Mouse (Mus musculus) hindbrain, embryonic 13.5 days (tissue): ENCODE results near the gene Ifrd2. TPM values are rescaled to one million over a fixed set of nuclear protein-coding genes. Genes with fewer than 3 reads are reported as not detected.

Source experiments
- ATAC-seq: fragments of 200-750 bp; cut with Nextera tagmentation; 2 replicates; pipeline ENCODE4 v1.8.0; 2017; ENCODE audit warnings: moderate TSS enrichment; ENCODE audit not compliant: low FRiP score
- H3K27ac ChIP-seq: fragments of 300-500 bp; sonication (generic); 2 replicates; pipeline ENCODE4 v1.5.1; 2015; ENCODE audit warnings: inconsistent platforms, mild to moderate bottlenecking, moderate library complexity
- H3K27me3 ChIP-seq: fragments of 300-500 bp; sonication (generic); 2 replicates; pipeline ENCODE4 v1.6.1; 2015; ENCODE audit warnings: mild to moderate bottlenecking, inconsistent platforms
- H3K36me3 ChIP-seq: fragments of 300-500 bp; sonication (generic); 2 replicates; pipeline ENCODE4 v1.6.1; 2015; ENCODE audit warnings: mild to moderate bottlenecking, inconsistent platforms
- H3K4me1 ChIP-seq: fragments of 300-500 bp; sonication (generic); replicated peaks from 2 replicates; pipeline ENCODE4 v1.6.1; 2015; ENCODE audit warnings: inconsistent platforms
- H3K4me2 ChIP-seq: fragments of 300-500 bp; sonication (generic); 2 replicates; pipeline ENCODE4 v1.6.1; 2015; ENCODE audit warnings: inconsistent platforms, mild to moderate bottlenecking, moderate library complexity
- H3K4me3 ChIP-seq: fragments of 300-500 bp; sonication (generic); 2 replicates; pipeline ENCODE4 v1.5.1; 2015; ENCODE audit warnings: mild to moderate bottlenecking, inconsistent platforms
- H3K9ac ChIP-seq: fragments of 300-500 bp; sonication (generic); 2 replicates; pipeline ENCODE4 v1.6.1; 2015; ENCODE audit warnings: mild to moderate bottlenecking, inconsistent platforms
- H3K9me3 ChIP-seq: fragments of 300-500 bp; sonication (generic); 2 replicates; pipeline ENCODE4 v1.6.1; 2016; ENCODE audit warnings: inconsistent platforms
- WGBS: fragments of 180-500 bp; shearing (Covaris S2); methylation state at CpG from one replicate; pipeline ENCODE4 v1.1.7; 2015; 5-methylcytosine and 5-hydroxymethylcytosine counted together
- polyA plus RNA-seq: library from polyadenylated mRNA; unstranded; fragments of >200 nt; fragmentation: Nextera tagmentation; extraction: Ambion mirVana; gene quantifications from 2 replicates; pipeline ENCODE4 v1.2.1, GENCODE M21; 2015

Ifrd2 gene
- polyA plus RNA-seq, 1 experiment from 2014 or later: 11.8 TPM

GRCm38 (mm10) chr9:107596619-107597569 lies 9.5 kb downstream of the Ifrd2 start:
- H3K27me3 ChIP-seq: 0 out of 2 replicates have a peak, but pooled peaks cover 4% of the 10 kb centered on the region
- no peaks in the 10 kb centered on the region for H3K9me3 ChIP-seq
- H3K36me3 ChIP-seq: peaks cover 23% of the 10 kb centered on the region
- H3K4me2 ChIP-seq: no peak overlapping the region
- H3K4me3 ChIP-seq: no peak overlapping the region
- no peak overlapping the region for H3K9ac ChIP-seq
- no peak for ATAC-seq
- H3K27ac ChIP-seq: no peak overlapping the region
- peaks cover 8% of the 10 kb centered on the region; the same call in 1 of the 2 replicates for H3K4me1 ChIP-seq
- 94% methylated on average over 11 of the region's 11 CpGs for WGBS

GRCm38 (mm10) chr9:107598385-107598784 lies 10.9 kb downstream of the Ifrd2 start:
- ATAC-seq: no peak
- Histone ChIP-seq H3K27me3 (0 out of 2 replicates have a peak, but pooled peaks cover 5% of the 10 kb centered on the region), H3K36me3 (peaks cover 9% of the 10 kb centered on the region), H3K9ac (no peak overlapping the region), H3K4me1 (peaks cover 13% of the 10 kb centered on the region), H3K9me3 (no peaks in the 10 kb centered on the region), H3K4me3 (no peak overlapping the region), H3K27ac (no peak overlapping the region), H3K4me2 (no peak overlapping the region)
- 75% methylated on average over 5 of the region's 5 CpGs for WGBS

GRCm38 (mm10) chr9:107599433-107599832 lies 12.0 kb downstream of the Ifrd2 start:
- Histone ChIP-seq H3K9me3 (no peaks in the 10 kb centered on the region), H3K27ac (no peak overlapping the region), H3K27me3 (peaks cover 7% of the 10 kb centered on the region; the same call in 1 of the 2 replicates), H3K4me3 (no peak overlapping the region), H3K4me2 (no peak overlapping the region), H3K9ac (no peak overlapping the region), H3K4me1 (peaks cover 14% of the 10 kb centered on the region), H3K36me3 (no peaks in the 10 kb centered on the region)
- ATAC-seq: no peak
- 91% methylated on average over 9 of the region's 9 CpGs for WGBS

GRCm38 (mm10) chr9:107599842-107600241 lies 12.4 kb downstream of the Ifrd2 start:
- 72% methylated on average over 14 of the region's 14 CpGs for WGBS
- H3K27ac ChIP-seq: no peak overlapping the region
- H3K9me3 ChIP-seq: no peaks in the 10 kb centered on the region
- H3K36me3 ChIP-seq: no peaks in the 10 kb centered on the region
- H3K27me3 ChIP-seq: peaks cover 7% of the 10 kb centered on the region; the same call in 1 of the 2 replicates
- no peak for ATAC-seq
- H3K4me3 ChIP-seq: no peak overlapping the region
- no peak overlapping the region for H3K4me2 ChIP-seq
- peaks cover 18% of the 10 kb centered on the region for H3K4me1 ChIP-seq
- 0 out of 2 replicates have a peak overlapping the region, but pooled peaks have one; percentile 10 for H3K9ac ChIP-seq

- Histone ChIP-seq H3K9ac (no peak overlapping the region), H3K4me2 (no peak overlapping the region), H3K36me3 (no peaks in the 10 kb centered on the region), H3K27me3 (peaks cover 7% of the 10 kb centered on the region; the same call in 1 of the 2 replicates), H3K27ac (no peak overlapping the region), H3K4me1 (peaks cover 25% of the 10 kb centered on the region), H3K9me3 (no peaks in the 10 kb centered on the region), H3K4me3 (no peak overlapping the region)
- 79% methylated on average over 12 of the region's 12 CpGs for WGBS
- ATAC-seq: no peak
Measured at GRCm38 (mm10) chr9:107600745-107601144, 13.3 kb downstream of the Ifrd2 start.

GRCm38 (mm10) chr9:107601275-107601674 lies 13.8 kb downstream of the Ifrd2 start:
- ATAC-seq: no peak
- whole genome bisulfite sequencing: 88% methylated on average over 11 of the region's 11 CpGs
- no peaks in the 10 kb centered on the region for H3K9me3 ChIP-seq

GRCm38 (mm10) chr9:107602068-107602648 lies 14.7 kb downstream of the Ifrd2 start:
- Histone ChIP-seq H3K9me3 (no peaks in the 10 kb centered on the region), H3K9ac (peak overlapping the region; percentile 58), H3K27ac (peak overlapping the region; percentile 23; the same call in 1 of the 2 replicates), H3K4me1 (peaks cover 40% of the 10 kb centered on the region), H3K4me3 (no peak overlapping the region), H3K4me2 (no peak overlapping the region), H3K27me3 (peaks cover 7% of the 10 kb centered on the region; the same call in 1 of the 2 replicates), H3K36me3 (no peaks in the 10 kb centered on the region)
- WGBS: 13% methylated on average over 10 of the region's 10 CpGs
- ATAC-seq: peak; percentile 57; the same call in 1 of the 2 replicates

More at GRCm38 (mm10) chr9:107601275-107601674, 13.8 kb downstream of the Ifrd2 start:
- H3K36me3 ChIP-seq: no peaks in the 10 kb centered on the region
- no peak overlapping the region for H3K4me3 ChIP-seq
- H3K4me1 ChIP-seq: peaks cover 31% of the 10 kb centered on the region
- no peak overlapping the region for H3K4me2 ChIP-seq
- H3K27me3 ChIP-seq: peaks cover 7% of the 10 kb centered on the region; the same call in 1 of the 2 replicates
- no peak overlapping the region for H3K27ac ChIP-seq
- H3K9ac ChIP-seq: 0 out of 2 replicates have a peak overlapping the region, but pooled peaks have one; percentile 24

- WGBS: 93% methylated on average over 6 of the region's 6 CpGs
- H3K4me1 ChIP-seq: peaks cover 50% of the 10 kb centered on the region
- no peak for ATAC-seq
Measured at GRCm38 (mm10) chr9:107603251-107603650, 15.8 kb downstream of the Ifrd2 start.

GRCm38 (mm10) chr9:107605041-107605661 lies 17.7 kb downstream of the Ifrd2 start:
- no peak overlapping the region for H3K4me3 ChIP-seq
- peaks cover 66% of the 10 kb centered on the region for H3K4me1 ChIP-seq
- H3K4me2 ChIP-seq: peak overlapping the region; percentile 17; the same call in 1 of the 2 replicates

More at GRCm38 (mm10) chr9:107603251-107603650, 15.8 kb downstream of the Ifrd2 start:
- Histone ChIP-seq H3K9me3 (no peaks in the 10 kb centered on the region), H3K36me3 (no peaks in the 10 kb centered on the region), H3K27ac (no peak overlapping the region), H3K9ac (no peak overlapping the region; the same call in 1 of the 2 replicates), H3K27me3 (peaks cover 7% of the 10 kb centered on the region; the same call in 1 of the 2 replicates), H3K4me2 (no peak overlapping the region), H3K4me3 (no peak overlapping the region)

GRCm38 (mm10) chr9:107606591-107606990 lies 19.1 kb downstream of the Ifrd2 start:
- no peak overlapping the region for H3K4me2 ChIP-seq
- WGBS: 17% methylated on average over 9 of the region's 9 CpGs

More at GRCm38 (mm10) chr9:107605041-107605661, 17.7 kb downstream of the Ifrd2 start:
- no peaks in the 10 kb centered on the region for H3K36me3 ChIP-seq
- H3K9me3 ChIP-seq: no peaks in the 10 kb centered on the region
- H3K27me3 ChIP-seq: peaks cover 7% of the 10 kb centered on the region; the same call in 1 of the 2 replicates
- H3K9ac ChIP-seq: peak overlapping the region; percentile 40; the same call in 1 of the 2 replicates
- no peak for ATAC-seq
- WGBS: 37% methylated on average over 23 of the region's 23 CpGs
- H3K27ac ChIP-seq: no peak overlapping the region

GRCm38 (mm10) chr9:107607036-107607435 lies 19.6 kb downstream of the Ifrd2 start:
- Histone ChIP-seq H3K9ac (no peak overlapping the region), H3K27ac (no peak overlapping the region), H3K36me3 (no peaks in the 10 kb centered on the region), H3K4me1 (peaks cover 79% of the 10 kb centered on the region), H3K4me3 (no peak overlapping the region), H3K4me2 (no peak overlapping the region), H3K27me3 (peaks cover 3% of the 10 kb centered on the region; the same call in 1 of the 2 replicates), H3K9me3 (no peaks in the 10 kb centered on the region)
- WGBS: 54% methylated on average over 2 of the region's 2 CpGs
- no peak for ATAC-seq

More at GRCm38 (mm10) chr9:107606591-107606990, 19.1 kb downstream of the Ifrd2 start:
- no peak for ATAC-seq
- H3K4me1 ChIP-seq: peaks cover 75% of the 10 kb centered on the region
- no peak overlapping the region for H3K4me3 ChIP-seq
- no peak overlapping the region for H3K27ac ChIP-seq
- H3K9ac ChIP-seq: no peak overlapping the region
- no peaks in the 10 kb centered on the region for H3K36me3 ChIP-seq
- H3K27me3 ChIP-seq: peaks cover 3% of the 10 kb centered on the region; the same call in 1 of the 2 replicates
- no peaks in the 10 kb centered on the region for H3K9me3 ChIP-seq
